Mouse (Mus musculus) 416B (cell line): Measurements from ENCODE around the gene Tbc1d4.

Experiments used
- DNase-seq: peaks from one replicate; pipeline ENCODE4 v3.0.0; 2011; ENCODE audit warnings: low read depth

Gene Tbc1d4

DNA sequence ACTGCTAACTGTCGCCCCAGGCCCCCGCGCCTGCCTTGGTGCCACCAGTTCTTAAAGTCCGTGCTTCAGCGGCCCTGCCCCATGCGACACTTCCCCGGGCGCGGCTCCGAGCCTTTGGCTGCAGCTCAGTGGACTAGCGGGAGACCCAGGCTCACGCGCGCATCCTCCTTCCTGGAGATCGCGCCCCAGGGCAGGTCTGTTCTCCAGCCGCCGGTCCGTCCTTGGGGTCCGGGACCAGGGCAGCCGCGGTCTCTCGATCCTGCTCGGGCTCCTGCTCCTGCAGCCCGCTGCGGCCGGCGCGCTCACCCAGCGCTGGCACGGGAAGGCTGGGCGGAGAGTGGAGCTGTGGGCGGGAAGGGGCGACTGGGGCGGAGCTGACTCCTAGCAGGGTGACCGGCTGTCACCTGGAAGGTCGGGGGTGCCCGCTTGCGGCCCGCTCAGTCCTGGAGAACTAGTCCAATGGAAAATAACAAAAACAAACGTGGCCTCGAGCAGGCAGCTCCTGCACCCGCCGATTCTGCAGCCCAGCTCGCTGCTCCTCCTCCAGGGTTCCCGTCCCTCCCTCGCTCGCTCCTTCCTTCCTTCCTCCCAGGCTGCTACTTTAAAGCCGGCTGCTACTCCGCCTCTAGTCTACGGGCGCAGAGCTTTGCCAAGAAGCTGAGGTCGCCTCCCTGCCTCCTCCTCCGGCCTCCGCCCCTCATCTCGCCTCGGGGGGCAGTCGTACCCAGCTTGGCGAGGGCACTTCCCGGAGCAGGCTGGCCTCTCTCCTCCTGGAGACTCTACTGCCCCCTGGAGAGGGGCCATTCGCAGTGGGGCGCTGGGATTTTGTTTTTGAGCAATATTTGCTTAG, at the start of gene Tbc1d4:
Gene Tbc1d4, minus strand, starts transcription at position 673 of the 850 bp plus-strand sequence.
- DNase-seq = peak; percentile 95

DNA sequence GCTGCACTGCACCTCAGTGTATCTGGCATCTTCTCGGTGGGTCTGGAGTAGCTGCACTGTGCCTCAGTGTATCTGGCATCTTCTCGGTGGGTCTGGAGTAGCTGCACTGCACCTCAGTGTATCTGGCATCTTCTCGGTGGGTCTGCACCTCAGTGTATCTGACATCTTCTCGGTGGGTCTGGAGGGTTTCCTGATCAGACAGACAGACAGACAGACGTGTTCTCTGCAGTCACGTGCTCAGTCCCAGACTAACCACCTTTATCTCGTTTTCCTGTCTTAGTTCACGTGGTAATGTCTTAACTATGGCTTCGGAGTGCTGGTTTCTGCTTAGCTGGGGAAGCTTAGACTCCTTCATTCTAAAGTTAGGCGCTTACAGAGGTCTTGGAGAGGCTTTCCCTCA, 47.3 kb upstream of the Tbc1d4 start:
- no peak for DNase-seq

DNA sequence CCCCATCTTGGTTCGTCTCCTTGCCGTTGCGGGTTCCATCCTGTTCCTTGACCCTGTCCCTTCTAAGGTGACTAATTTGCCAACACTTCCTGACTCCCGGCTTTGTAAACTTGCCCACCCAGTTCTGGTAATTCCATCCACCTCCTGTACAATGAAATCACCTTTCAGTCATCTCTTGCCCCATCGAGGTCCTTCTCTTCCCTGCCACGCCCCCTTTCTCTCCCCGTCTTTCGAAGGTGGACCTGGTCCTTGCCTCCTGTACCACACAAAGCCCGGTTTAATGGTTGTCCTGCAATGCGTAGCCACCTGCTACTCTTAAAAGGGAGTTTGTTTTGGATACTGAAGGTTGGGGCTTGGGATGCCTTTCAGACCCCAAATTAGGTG, 45.5 kb upstream of the Tbc1d4 start:
- peak; percentile 28 for DNase-seq

DNA sequence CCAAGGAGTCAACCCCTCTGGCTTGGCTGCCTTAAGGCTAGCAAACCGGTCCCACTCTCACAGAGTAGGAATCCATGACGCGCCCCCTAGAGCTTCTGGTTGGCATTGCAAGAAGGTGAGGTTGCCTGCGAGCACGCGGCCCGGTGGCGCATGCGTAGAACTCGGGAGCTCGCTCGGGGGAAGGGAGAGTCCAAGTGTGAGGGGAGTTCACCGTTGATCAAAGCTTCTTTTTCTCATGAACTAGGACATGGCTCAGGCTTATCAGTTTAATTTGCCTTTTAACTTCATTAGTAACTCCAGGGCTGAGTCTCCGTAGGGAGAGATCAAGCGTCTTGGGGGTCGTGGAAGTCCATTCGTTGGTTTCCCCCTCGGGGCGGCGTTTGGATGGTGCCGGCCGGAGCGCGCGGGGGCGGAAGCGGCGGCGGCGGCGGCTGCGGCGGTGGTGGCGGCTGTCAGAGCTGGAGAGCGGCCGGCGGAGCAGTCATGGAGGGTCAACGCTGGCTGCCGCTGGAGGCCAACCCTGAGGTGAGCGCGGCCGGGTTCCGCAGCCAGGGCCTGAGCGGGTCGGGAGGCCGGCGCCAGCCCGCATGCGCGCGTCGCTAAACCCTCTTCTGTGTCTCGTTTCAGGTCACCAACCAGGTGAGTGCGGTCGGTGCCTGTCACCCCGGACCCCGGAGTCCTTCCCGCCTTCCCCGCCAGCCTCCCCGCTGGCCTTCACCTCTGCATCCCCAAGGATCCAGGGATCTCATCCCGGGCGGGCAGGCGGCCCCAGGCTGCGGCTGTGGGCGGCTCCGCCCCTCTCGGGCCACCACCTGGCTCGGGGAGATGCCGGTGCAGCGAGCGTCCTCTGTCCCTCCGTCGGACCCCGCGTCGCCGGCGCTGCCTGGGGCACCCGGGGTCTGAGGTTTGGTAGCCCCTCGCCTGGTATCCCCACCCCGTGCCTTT, 44.9 kb upstream of the Tbc1d4 start, which contains the start of gene Uchl3:
Gene Uchl3, plus strand, starts transcription at position 387 of the 945 bp plus-strand sequence.
- DNase-seq = peak; percentile 91

DNA sequence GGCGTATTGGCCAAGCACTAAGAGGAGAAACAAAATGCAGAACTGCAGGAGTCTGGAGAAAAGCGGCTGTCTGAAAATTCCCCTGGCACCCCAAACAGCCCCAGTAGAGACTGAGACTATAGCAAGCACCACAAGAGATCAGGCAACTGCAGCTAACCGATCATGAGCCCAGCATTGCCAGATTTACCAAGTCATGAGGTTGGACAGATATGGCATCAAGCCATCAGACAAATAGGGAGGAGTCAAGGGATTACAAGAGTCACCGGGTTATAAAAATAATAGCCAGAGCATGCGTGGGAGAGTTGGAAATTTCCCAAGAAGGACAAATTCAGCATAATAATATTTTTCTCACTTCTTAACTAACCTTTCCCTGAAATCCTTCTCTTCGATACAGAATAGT, 43.6 kb upstream of the Tbc1d4 start:
- no peak for DNase-seq

DNA sequence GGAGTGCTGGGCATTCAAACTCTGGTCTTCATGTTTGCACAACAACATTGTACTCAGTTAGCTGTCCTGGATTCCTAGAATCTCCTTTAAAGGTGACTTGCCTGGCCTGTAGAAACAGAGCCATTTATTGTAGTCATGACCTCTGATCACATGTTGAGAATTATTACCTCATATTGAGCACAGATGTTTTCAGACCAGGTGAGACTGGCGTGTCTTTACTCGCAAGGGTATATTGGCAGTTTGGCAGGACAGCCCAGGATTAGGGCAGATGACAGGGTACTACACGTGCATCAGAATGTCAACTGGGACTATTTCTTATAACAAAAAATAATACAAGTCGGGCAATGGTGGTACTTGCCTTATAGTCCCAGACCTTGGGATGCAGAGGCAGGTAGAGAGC, 41.6 kb upstream of the Tbc1d4 start:
- no peak for DNase-seq

DNA sequence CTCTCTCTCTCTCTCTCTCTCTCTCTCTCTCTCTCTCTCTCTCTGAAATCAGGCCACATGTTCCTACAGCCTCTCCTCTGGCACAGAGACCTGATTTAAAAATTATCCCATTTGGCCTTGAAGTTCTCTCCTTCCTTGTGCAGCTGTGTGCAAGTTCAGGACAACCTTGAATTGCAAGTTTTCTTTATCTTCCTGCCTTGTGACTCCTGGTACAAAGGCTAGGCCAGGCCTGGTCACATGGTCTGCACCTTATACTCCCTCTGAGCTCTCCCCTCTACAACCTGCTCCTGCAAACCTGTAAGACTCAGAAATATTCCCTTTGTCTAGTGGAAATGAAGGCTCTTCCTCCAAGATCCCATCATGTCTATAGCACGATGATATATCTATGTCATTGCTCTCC, 36.0 kb upstream of the Tbc1d4 start:
- no peak for DNase-seq

DNA sequence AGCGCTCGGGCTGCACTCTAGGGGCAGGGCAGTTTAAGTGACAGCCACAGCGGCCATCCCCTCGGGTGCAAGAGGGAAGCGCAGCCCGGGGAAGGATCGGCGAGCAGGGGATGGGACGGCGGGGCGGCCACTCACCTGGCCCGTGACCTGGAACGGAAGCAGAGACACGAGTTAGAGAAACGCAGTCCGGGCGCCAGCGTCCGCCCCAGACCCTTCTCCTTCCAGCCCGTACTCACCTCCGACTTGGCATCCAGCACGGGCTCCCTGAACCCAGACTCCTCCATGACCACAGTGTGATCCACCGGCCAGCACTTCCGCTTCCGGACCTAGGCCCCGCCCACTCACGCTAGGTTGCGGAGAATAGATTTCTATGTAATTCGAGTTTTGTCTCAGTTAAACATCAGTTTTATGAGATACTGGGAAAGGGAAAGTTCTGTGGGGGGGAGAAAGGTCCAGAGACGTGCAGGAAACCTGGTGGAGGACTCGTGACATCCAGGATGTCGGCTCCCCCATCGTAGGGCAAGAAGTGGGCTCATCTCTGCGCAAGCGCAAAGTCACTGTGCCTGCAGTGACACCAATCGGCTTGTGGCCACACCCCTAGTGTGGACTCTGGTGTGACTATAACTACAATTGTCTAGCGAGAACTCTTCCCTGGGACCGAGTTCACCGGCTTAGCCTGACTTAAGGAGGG, 31.3 kb upstream of the Tbc1d4 start, which contains the start of gene Commd6:
Gene Commd6, minus strand, starts transcription at position 534 of the 691 bp plus-strand sequence.
- peak; percentile 97 for DNase-seq

DNA sequence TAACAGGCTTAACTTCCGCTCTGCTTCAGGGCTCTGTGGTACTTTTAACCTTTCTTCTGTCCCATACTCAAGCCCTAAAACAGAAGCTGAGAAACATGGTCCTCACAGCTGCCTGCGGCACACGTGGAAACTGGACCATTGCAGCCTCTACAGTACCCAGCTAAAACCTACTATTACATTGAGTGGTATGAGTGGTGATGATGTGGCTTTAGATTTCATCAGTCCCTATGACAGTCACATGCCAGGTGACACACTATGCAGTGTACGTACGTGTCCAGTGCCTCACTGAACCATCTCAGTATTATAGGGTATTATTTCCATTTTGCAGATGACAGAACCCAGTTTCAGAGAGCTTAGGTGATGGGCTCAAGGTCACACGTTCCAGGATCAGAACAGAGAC, 28.4 kb upstream of the Tbc1d4 start:
- DNase-seq = no peak

DNA sequence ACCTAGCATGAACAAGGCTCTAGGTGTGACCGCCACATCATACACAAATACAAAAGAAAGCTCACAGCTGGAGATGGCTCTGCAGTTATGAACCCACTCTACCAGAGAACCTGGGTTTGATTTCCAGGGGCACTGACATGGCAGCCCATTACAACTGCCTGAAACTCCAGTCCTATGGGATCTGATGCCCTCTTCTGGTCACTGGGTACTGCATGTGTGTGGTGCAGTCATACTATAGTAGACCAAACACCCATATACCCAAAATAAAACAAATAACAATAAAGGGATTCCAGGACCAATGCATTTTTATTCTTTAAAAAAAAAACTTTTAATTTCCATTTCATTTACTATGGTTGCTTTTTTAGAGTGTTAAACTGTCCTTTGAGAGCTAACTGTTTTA, 26.8 kb upstream of the Tbc1d4 start:
- peak; percentile 36 for DNase-seq

DNA sequence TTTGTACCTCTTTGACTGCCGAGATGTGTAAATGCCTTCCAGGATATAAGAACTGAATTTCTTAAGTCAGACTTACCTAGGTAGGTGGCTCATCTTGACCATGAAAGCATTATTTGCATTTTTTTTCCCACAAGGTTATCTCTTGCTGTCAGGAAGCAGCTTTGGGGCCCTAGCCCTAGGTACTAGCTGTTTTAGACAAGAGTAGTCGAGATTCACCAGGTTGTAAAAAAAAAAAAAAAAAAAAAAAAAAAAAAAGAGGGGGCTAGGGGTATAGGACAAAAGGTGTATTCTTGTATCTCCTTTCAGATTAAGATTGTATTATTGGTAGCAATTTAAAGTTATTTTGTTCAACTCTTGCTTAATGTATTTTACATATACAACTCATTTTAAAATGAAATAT, 21.6 kb upstream of the Tbc1d4 start:
- DNase-seq = no peak

DNA sequence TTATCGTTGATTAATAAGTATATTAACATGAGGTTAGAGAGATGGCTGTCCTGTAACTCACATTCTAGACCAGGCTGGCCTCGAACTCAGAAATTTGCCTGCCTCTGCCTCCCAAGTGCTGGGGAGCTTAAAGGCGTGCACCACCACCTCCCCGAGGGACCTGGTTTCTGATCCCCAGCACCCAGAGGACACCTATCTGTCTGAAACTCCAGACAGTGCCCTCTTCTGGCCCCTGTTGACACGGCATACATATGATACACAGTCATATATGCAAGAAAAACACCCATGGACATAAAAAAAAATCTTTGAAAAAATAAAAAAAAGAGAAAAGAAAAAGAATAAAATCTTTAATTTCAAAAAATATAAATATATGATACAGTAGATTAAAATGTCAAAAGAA, 8.7 kb upstream of the Tbc1d4 start:
- peak; percentile 34 for DNase-seq

DNA sequence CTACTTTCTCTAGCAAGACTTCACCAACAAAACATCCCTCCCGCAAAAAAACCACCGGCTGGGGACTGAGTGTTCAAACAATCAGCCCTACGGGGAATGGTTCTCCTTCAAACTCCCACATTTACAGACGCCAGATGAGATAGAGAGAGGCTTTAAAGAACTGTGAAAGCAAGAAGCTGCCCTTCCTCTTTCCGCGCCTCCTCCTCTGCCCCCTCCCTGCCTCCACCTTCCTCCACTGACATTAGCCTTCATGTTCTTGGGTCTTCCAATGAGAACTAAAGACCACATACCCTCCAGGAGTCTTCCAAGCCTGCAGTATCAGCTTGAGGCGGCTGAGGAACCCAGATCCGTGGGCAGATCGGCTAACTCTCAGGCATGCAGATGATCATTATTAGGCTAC, 7.2 kb upstream of the Tbc1d4 start:
- DNase-seq = no peak

DNA sequence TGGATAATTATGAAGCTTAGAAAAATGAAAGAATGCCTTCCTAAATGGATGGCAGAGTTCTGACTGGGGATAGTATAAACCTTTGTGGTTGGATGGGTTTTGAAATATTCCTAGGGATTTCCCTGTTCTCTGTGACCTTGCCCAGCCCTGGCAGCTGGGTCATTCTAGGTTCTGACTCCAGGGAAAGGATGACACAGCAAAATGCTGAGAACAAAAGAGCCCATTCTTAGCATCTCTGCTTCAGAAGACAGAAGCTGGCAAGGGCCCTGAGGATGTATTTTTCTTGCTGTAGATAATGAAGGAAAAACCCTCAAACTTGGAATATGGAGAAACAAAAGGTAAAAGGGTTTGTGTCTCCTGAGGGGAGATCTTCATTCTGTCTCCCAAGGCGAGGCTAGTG, 4.2 kb upstream of the Tbc1d4 start:
- DNase-seq = no peak

DNA sequence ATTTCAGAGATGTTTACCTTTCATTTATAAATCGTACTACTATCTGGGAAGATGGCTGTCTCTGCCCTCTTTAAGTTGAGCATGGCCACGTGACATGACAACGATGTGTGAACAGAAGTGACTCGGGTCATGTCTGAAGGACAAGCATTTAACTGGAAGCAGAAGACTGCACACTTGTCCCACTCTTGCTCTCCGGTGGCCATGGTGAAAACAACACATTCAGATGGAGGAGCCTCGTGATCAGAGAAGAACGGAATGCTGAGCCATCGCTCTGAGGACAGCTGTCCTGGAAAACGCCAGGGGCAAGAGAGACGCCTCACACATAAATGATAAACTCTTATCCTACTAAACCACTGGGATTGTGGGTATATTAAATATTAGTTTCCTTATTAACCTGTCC, 1.7 kb upstream of the Tbc1d4 start:
- DNase-seq = no peak

DNA sequence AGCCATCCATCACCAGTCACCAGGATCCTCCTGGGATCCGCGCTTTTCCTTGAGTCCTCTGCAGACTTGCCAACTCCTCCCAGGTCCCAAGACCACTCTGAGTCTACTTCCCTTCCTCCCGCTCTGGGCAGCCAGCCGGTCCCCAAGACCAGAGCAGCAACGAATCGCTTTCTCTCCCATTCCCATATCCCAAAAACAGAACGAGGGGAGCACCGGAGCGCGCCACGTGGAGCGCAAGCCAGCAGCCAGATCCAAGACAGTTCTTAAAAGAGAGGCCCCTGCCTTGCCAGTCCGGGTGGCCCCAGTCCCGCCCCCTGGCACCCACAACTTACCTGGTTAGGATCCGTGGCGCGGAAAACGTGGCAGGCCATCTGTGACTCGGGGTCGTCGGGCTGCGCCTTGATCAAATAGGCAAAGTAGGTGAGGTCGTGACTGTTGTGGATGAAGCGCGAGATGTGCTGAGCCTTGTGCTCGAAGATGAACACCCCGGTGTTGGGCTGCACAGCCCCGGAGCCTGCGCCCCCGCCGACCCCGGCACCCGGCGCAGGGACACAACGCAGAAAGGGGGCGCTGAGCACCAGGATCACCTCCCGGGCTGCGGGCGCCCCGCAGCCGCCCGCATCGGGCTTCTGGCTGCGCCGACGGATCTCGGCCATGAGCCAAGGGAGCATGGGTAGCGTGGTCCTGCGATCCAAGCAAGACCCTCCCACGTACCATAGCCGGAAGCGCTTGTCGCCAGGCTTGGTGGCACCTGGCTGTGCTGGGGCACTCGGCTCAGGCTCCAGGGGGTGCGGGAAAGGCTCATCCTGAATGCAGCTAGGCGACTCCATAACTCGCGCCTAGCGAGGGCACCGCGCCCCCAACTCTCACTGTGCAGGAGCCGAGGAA, 1.1 kb downstream of the Tbc1d4 start:
- peak; percentile 44 for DNase-seq

DNA sequence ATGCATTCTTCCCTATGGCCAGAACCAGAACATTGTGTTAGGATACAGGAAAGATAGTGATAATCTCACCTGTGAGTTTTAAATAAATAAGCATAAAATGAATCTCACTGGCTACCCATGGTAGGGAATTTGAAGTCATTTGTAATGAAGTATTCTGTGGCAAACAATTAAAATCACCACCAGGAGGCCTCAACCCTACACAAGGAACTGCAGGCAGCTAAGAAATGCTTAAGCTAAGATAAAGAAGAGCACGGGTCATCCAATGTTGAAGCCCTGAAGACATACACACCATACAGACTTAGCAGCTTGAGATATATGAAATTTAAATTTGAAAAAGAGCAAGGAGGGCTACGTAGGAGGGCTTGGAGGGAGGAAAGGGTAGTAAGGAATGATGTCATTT, 3.1 kb downstream of the Tbc1d4 start:
- DNase-seq = peak; percentile 75

DNA sequence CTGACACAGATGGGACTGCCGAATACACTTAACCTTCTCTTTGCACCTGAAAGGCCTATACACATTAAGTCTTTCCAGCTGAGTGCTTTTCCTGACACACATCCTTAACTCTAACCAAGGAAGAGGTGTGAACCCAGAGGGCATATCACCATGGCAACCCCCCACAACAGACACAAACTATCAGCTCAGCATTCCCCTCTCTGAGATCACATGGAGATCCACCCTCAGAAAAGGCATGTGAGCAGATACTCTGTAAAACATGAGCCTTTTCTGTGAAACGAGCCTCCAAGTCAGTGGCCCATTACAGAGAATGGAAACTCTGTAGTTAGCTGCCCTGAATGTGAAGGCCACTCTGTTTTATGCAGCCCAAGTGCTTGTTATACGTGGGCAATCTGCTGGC, 6.1 kb downstream of the Tbc1d4 start:
- DNase-seq = no peak

DNA sequence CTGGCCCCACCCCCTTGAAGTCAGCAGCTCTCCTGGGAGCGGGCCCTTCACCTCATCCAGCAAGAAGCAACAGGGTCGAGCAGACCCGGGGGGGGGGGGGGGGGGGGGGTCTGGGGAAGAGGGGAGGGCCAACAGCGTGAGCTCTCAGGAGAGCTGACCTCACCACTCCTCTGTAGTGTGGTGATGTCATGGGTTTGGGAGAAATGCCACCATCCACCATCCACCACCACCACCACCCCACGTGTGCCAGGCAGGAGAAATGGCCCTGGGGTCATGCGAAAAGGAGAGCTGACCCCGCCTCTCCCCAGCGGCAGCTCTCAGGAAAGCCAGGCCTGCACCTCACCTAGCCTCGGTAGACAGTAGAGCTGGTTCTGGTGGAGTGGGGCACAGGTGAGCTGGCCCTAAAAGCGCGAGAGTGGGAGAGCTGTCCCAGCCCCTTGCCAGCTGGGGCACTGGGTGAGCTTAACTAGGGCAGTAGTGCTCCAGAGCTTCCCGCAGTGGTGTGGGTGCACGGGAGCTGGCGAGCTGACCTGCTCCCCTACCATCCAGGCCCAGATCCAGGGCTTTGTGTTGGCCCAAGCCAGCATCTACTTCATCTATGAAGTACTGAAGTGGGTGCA, 11.8 kb downstream of the Tbc1d4 start:
- no peak for DNase-seq

DNA sequence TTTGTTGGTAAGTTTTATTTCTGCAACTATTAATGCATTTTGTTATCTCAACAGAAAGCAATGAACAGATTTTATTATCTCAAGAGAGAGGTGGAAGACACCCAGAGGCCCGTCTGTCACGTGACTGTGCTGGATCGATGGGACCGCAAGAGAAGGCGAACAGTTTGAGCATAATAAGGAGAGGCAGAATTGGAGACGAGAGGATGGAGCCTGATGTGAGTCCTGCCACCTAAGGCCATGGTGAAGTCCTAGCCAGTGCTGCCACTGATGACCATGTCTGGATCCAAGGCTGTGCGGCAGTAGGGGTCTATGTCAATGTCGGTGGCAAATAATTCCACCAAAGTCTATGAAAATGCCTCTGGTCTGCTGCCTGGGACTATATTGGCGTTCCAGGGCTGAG, 12.3 kb downstream of the Tbc1d4 start:
- DNase-seq = no peak
